Mouse (Mus musculus): ENCODE data around the gene Tpp2.
"Not testable (repeated sequence)": the region's sequence is repeated elsewhere in the genome, so short reads cannot be mapped to it uniquely, and the experiment has no call there.

Gene Tpp2

DNA sequence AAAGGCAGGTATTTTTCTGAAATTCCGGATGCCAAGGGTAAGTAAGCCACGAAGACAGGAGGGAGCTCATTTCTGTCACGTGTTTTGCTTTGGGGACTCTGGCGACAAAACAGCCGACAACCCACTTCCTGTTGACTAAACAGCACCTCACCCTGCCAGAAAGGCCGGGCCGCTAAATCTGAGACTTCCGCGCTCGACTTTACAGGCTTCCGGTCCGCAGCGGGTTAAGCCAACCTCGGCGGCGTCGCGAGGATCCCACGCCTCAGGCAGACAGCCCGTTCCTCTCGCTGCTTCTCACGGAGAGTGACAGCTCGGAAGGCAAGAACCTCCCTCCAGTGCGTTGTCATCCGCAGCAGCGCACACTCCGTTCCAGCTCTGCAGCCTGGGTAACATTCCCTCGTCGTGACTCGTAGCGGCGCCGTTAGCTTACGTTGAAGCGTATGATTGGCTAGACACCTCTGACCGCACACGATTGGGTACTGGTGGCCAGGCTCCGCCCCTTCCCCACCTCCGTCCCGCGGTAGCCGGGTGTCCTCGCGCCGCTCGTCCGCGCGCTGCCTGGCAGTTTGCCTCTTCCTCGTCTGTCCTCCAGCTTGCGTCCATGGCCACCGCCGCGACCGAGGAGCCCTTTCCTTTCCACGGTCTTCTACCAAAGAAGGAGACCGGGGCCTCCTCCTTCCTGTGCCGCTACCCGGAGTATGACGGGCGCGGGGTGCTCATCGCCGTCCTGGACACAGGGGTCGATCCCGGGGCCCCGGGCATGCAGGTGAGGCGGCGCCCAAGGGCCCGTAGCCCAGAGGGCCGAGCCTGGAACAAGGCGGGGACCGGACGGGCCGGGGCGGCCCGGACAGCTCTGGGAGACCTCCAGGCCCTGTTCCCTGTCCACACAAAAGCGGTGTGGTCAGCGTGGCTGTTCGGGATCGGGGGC is at the start of gene Tpp2:
Tpp2 (plus strand) TSS at position 160 of the 928 bp plus-strand sequence.
- DNase-seq (ENCODE audit: low spot score): peak; percentile 97

DNA sequence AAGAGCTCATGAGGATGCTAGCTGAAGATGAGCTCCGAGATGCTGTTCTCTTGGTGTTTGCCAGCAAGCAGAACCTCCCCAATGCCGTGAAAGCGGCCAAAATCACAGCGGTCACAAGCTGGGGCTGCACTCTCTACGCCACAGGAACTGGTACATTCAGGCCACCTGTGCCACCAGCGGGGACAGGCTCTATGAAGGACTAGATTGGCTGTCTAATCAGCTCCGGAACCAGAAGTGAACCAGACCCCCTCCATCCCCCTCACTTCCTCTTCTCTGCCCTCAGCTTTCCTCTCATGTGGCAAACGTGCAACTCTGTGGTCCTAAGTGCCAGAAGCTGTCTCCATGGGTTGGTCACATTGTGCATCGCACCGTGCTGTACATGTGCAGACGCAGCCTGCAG is 45.1 kb upstream of the Tpp2 start:
- DNase-seq (ENCODE audit: low spot score): not testable (repeated sequence)

DNA sequence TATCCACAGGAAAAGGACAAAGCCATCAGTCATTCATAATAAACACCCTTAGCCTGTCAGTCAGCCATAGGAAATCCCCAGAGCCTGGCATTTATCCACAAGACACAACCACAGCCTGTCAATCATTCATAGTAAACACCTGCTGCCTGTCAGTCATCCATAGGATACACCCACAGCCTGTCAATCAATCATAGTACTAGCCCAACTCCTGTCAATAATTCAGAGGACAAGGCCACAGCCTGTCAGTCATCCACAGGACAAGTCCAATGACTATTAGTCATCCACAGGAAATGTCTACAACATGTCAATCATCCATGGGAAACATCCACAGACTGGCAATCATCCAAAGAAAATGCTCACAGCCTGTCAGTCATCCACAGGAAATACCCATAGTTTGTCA is 37.7 kb upstream of the Tpp2 start:
- DNase-seq (ENCODE audit: low spot score): no peak

DNA sequence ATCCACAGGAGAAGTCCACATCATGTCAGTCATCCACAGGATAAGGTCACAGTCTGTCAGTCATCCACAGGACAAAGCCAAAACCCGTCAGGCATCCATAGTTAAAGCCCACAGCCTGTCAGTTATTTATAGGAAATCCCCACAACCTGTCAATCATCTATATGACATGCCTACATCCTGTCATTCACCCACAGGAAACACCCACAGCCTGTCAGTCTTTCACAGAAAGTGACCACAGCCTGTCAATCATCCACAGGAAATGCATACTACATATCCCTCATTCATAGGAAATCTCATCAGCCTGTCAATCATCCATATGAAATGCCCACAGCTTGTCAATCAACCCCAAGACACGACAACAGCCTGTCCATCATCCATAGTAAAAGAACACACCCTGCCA is 36.3 kb upstream of the Tpp2 start:
- no peak for DNase-seq (ENCODE audit: low spot score)

DNA sequence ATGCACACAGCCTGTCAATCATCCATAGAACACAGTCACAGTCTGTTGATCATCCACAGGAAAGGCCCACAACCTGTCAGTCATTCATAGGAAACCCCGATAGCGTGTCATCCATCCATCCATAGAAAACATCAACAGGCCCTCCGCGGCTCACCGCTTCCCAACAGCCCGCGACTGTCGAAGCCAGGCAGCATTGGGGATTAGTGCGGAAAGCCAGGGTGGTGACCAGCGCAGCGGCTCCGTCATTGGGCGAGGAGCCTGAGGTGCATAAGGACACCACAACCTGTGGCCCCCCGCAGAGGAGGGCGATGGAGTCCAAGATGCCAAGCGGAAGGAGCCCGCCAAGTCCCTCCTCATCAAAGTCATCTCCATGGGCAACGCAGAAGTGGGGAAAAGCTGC is 35.5 kb upstream of the Tpp2 start:
- DNase-seq (ENCODE audit: low spot score): no peak

DNA sequence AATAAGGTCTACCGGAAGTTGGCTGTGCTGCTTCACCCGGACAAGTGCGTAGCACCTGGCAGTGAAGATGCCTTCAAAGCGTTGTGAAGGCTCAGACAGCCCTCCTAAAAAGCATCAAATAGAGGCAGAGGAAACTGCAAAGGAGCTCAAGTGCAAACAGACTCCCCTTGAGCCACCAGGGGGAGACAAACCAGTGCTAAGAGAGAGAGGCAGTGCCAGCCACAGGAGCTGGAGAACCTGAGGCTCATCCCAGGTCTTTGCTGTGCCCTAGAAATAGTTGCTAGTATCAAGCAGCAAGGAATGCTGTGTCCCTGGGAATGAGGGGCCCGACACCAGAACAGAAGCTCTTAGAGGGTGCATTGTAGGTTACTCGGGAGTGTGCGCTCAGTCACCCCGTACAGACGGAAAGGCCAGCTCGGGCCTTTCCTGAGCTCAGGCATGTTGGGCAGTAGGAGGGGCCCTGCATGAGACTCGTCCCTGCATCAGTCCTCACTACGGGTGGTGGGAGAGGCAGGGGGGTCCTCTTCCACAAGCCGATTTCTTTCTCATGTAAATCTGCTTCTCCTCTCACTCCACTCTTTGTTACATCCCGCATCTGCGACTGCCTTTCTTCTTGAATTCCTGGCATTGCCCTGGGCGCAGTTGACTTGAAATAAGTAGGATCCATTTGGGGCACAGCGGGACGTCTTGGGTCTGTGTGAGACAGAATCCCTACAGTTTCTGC is 34.3 kb upstream of the Tpp2 start:
- peak; percentile 83 for DNase-seq (ENCODE audit: low spot score)

DNA sequence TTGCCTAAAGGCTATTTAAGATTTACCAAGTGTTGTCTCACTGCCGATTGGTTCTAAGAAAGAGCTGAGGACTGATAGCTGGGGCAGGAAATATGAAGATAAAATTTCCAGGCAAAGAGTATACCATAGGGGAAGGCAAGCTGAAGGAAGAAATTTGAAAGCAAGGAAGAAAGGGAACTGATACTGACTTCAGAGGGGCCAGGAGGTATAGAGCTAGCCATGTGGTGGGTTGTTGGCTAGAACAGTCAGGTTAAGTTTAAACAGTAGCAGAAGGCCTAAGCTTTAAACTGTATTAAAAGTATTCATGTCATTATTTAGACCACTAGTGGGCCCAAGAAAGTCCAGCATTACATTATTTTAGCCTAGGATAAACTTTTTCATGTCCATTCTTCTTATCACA is 31.0 kb upstream of the Tpp2 start:
- DNase-seq (ENCODE audit: low spot score): no peak

DNA sequence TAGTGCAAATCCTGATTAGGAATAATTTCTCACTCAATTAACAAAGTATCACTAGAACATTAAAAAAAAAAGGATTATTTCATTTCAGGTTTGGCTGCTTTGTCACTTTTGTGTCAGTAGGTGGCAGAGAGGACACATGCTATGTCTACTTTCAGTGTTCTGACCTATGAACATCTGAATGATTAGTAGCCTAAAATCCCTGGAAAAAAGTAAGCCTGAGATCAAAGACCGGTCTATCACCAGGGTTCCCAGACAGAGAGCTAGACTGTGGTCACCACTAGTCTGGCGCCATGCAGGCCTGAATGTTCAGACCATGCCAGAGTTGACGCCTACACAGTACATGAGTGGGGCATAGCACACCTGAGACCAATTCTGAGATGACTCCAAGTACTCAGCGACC is 30.6 kb upstream of the Tpp2 start:
- DNase-seq (ENCODE audit: low spot score): no peak

DNA sequence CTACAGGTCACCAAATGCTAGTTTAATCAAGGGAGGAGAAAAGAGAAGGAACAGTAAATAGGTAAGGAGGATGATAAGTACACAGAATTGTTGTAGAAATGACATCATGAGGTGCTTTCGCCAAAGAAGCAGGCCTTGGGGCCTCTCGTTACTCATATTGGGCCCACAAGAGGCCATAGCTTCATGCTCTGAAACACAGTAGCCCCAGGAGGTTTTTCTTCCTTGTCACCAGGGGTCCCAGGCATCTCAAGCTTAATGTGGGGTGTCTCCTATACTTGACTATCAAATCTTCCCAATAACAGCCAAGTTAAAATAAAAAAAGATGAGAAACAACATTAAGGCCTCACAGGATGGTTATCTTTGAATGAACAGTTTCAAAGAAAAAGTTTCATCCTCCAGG is 18.0 kb upstream of the Tpp2 start:
- DNase-seq (ENCODE audit: low spot score): no peak

DNA sequence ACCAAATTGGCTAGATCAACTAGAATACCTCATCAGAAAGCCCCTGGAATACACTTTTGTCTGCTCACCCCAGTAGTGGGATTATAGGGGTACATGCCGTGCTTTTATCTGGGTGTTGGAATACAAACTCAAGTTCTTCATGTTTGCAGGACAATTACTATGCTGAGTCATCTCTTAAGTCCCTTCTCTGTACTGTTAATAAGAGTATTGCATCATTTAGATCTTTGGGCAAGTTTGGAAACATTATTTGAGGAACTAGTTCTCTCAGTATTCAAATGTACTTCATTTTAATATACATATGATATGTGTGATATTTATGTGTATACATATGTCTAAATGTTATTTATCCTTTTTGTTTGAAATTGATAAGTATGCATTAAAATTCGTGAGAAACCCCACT is 16.6 kb upstream of the Tpp2 start:
- no peak for DNase-seq (ENCODE audit: low spot score)

DNA sequence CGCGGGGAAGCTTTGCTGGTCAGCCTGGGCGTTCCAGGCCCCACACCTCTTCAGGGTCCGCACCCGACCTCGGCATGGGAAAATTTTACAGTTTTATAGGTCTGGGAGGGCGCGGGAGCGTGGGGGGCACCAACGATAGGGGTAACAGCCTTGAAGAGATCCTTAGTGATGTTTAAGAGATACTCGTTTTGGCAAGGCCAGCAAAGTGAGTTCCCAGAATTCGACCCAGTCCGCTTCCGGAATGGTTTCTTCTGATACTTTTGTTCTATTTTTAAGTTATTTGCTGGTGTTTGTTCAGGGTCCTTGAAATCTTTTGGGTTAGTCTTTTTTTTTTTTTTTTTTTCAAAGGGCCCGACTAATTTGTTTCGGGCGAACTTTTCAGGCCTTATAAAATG is 966 bp downstream of the Tpp2 start:
- no peak for DNase-seq (ENCODE audit: low spot score)

DNA sequence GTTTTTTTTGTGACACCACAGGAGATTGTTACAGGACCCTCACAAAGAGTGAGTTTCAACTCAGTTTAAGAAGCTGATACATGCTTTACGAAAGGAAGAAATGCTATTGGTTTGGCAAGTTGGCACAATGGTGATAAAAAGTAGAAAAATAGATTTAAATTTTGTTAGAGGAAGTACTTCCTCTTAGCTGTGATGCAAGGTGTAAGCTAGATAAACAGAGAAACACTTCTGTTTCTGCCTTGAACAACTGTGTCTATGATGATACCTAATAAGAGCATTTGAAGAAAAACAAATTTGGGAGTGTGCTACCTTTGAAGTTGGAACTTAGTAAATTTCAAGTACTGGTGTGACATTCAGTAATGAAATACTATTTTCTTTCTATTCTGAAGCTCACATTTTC is 5.9 kb downstream of the Tpp2 start:
- no peak for DNase-seq (ENCODE audit: low spot score)

DNA sequence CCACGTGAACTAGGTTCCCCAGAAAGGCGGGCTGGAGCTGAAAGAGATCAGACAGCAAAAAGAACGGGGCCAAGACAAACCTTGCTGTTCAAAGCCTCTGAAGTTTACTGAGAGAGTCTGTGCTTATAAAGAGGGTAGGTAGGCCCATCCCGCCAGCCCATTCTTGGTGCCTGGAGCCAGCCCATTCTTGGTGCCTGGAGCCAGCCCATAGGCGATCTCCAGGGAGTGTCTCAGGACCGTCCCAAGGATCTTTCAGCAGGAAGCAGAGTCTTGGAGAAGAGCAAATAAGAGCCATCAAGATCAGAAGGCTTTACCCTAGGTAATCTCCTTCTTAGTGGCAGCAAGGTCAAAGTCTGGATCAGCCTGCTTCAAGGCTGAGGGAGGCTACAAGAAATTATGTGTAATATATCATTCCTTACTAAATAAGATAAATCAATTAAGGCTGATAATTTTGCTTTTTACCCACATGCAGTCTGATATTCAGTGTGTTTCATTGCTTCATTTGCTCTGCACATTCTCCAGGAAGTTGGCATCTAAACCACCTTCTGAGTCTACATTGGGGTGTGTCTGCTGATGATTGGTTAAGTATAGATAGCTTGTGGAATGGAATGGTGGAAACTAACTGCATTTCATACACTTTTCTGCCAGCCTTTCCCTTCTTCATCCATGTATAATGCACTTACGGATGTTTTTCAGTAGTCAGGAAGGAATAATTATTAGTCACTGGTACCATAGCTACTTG is 8.2 kb downstream of the Tpp2 start:
- DNase-seq (ENCODE audit: low spot score): no peak

DNA sequence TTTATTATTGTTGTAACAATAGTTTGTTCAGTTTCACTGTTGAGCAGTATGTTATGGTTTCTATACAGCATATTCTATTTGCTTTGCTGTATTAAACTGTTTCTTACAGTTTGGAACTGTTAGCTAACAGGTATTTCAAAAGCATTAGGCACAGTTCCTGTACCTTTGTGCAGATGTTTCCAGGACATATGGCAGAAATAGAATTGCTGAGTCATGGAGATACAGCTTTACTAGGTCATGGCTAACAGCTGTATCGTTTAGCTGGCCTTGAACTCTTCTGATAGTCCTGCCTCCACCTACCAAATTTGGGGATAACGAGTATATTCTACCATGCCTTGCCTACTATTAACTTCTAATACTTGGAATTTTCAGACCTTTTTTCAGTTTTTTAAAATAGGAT is 9.4 kb downstream of the Tpp2 start:
- DNase-seq (ENCODE audit: low spot score): no peak

DNA sequence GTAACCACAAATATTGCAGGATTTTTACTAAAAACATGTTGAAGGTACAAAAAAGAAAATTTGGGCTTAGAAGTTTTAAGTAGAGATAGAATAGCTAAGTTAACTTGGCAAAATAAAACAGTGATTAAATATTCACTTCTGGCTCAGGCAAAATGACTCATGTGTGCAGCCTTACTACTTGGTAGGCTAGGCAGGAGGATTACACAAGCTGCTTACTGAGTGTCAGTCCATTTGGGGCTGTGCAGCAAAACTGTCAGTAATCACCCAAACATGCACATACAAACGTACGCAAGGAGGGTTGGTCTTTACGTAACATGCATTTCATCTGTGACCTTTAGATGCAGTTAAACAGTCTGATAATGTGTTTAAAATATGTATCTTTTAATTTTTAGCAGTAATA is 20.2 kb downstream of the Tpp2 start:
- no peak for DNase-seq (ENCODE audit: low spot score)

DNA sequence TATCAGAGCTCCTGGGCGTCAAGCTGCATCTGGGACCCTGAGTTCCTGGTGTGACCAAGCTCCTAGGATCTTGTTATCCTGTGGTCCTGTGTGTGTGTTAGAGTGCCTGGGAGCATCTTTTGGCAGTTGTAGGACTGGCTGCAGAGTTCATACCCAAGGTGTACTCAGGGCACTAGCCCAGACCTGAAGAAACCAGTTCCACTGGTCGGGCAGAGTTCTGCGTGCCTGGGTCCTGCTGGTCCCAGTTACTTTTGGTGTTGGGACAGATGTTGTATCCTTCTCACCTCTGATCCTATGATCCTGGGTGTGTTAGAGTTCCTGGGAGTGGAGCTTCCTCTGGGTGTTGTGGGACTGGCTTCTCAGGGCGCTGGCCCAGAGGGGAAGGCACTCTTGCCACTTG is 30.9 kb downstream of the Tpp2 start:
- no peak for DNase-seq (ENCODE audit: low spot score)

DNA sequence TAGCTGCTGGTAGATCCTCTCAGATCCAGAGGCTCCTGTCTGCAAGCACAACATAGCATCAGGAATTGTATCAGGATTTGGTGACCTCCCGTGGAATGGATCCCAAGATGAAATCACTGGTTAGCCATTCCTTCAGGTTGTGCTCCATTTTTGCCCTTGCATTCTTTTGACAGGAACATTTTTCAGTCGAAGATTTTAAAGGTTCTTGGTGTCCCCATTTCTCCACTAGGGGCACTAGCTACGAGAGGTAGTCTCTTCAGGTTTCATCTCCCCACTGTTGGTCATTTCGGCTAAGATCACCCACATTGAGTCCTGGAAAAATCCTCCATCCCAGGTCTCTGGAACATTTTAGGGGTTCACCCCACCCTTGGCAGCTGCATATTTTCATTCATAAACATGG is 33.3 kb downstream of the Tpp2 start:
- DNase-seq (ENCODE audit: low spot score): no peak

DNA sequence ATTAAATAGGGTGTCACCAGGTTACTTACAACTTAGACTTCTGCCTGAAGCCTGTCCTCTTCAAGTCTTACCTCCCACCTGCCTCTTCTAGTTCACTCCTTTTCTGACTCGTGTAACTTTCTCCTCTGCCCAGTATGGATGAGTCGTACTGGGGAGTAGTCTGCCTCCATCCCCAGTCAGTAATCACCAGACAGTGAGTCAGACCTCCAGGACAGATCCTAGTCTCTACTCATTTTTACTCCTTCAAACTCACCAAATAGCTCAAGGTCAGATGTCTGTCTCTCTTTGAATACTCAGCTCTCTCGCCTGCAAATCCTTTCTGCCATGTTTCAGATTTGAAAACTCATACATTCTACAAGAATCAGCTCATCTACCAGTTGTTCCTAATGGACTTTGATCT is 35.9 kb downstream of the Tpp2 start:
- DNase-seq (ENCODE audit: low spot score): no peak

DNA sequence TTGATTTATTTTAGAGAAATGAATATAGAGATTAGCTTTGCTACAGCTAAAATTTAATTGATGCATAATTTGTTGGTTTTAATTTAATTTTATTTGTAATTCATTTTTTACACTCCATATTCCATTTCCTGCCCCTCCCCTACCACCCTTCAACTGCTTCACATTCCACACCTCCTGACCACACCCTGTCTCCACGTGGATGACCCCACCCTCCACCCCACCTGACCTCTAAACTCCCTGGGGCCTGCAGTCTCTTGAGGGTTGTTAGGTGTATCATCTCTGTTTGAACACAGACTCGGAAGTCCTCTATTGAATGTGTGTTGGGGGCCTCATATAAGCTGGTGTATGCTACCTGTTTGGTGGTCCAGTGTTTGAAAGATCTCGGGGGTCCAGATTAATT is 37.6 kb downstream of the Tpp2 start:
- DNase-seq (ENCODE audit: low spot score): no peak

DNA sequence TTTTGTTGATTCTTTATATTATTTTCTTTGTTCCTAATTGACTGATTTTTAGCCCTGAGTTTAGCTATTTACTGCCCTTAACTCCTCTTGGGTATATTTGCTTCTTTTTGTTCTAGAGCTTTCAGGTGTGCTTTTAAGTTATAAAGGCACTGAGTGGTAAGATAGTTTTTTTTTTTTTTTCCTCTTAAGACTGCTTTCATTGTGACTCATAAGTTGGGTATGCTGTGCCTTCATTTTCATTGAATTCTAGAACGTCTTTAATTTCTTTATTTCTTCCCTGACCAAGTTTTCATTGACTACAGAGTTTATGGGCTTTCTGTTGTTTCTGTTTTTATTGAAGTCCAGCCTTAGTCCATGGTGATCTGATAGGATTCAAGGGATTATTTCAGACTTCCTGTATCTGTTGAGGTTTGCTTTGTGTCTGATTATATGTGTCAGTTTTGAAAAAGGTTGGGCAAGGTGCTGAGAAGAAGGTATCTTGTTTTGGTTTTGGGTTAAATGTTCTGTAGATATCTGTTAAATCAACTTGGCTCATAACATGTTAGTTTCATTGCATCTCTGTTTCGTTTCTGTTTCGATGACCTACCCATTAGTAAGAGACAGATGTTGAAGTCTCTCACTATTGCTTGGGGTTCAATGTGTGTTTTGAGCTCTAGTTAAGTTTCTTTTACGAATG is 63.6 kb downstream of the Tpp2 start:
- no peak for DNase-seq (ENCODE audit: low spot score)

DNA sequence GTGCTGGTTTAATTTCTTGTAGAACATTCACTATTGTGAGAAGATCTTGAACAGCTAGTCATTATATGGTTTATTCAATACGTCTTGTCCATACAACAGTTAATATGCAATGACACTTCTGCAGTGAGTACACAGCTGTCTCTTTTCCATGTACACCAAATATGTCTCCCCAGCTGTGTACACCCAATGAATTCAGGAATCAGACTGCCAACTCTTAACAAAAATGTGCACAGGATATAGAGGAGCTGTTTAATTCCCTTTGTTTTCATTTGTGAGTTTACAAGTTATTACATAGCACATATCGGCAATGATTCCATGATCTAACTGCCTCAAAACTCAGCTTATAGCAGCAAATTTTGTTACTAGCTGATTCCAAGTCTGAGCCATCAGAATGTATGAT is 71.1 kb downstream of the Tpp2 start:
- no peak for DNase-seq (ENCODE audit: low spot score)

DNA sequence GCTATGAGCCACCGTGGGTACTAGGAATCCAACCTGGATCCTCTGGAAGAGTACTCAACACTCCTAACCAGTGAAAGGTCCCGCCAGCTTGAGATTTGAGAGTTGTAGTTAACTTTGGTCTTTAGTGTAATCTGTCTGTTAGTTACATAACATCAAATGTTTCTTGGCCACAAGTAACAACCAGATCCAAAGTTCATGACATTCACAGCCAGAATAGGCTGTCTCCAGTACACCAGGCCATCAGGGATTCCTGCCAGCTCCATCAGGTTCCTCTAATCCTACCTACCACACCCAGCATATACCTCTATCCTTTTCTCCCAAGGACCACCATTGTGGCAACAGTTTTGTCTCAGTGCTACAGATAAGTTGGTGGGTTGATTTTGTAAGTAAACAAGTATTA is 82.1 kb downstream of the Tpp2 start:
- no peak for DNase-seq (ENCODE audit: low spot score)
